Mouse (Mus musculus) hindbrain, embryonic 10.5 days (tissue): ENCODE data around the gene Meis1. TPM values are rescaled to one million over a fixed set of nuclear protein-coding genes. Genes with fewer than 3 reads are reported as not detected.

Experiments used
- DNase-seq: peaks from one replicate; pipeline ENCODE4 v3.0.0-alpha.2; 2017; ENCODE audit warnings: low spot score
- H3K27ac ChIP-seq: fragments of 300-500 bp; sonication (generic); 2 replicates; pipeline ENCODE4 v1.5.1; 2016; ENCODE audit warnings: mild to moderate bottlenecking, moderate library complexity
- H3K27me3 ChIP-seq: fragments of 300-500 bp; sonication (generic); 2 replicates; pipeline ENCODE4 v1.6.1; 2016; ENCODE audit warnings: mild to moderate bottlenecking; ENCODE audit not compliant: poor library complexity, insufficient read depth, severe bottlenecking
- H3K36me3 ChIP-seq: fragments of 300-500 bp; sonication (generic); 2 replicates; pipeline ENCODE4 v1.6.1; 2016; ENCODE audit warnings: mild to moderate bottlenecking, moderate library complexity
- H3K4me1 ChIP-seq: fragments of 300-500 bp; sonication (generic); replicated peaks from 2 replicates; pipeline ENCODE4 v1.6.1; 2016; ENCODE audit warnings: mild to moderate bottlenecking
- H3K4me3 ChIP-seq: fragments of 300-500 bp; sonication (generic); 2 replicates; pipeline ENCODE4 v1.5.1; 2016; ENCODE audit warnings: mild to moderate bottlenecking, moderate library complexity
- H3K9me3 ChIP-seq: fragments of 300-500 bp; sonication (generic); 2 replicates; pipeline ENCODE4 v1.6.1; 2016; ENCODE audit warnings: mild to moderate bottlenecking, moderate library complexity
- WGBS: fragments of 180-500 bp; shearing (Covaris S2); methylation state at CpG from one replicate; pipeline ENCODE4 v1.1.7; 2016; 5-methylcytosine and 5-hydroxymethylcytosine counted together
- polyA plus RNA-seq: library from polyadenylated mRNA; unstranded; fragments of >200 nt; fragmentation: Nextera tagmentation; extraction: Ambion mirVana; gene quantifications from 2 replicates; pipeline ENCODE4 v1.2.1, GENCODE M21; 2016

Meis1 gene
- polyA plus RNA-seq, 1 experiment from 2014 or later, result 123 TPM

- H3K27ac ChIP-seq, result peak overlapping the region; percentile 100
- H3K4me1 ChIP-seq, result peaks cover 43% of the 10 kb centered on the region
- H3K4me3 ChIP-seq, result peak overlapping the region; percentile 82
- under 1% methylated on average over 67 of the region's 67 CpGs for WGBS
- no peaks in the 10 kb centered on the region for H3K9me3 ChIP-seq
- H3K36me3 ChIP-seq, result peaks cover 17% of the 10 kb centered on the region
- peak; percentile 73 for DNase-seq
- H3K27me3 ChIP-seq, result peaks cover 3% of the 10 kb centered on the region; the same call in 1 of the 2 replicates
Measured at GRCm38 (mm10) chr11:19019204-19020171, 703 bp upstream of the Meis1 start.

DNA sequence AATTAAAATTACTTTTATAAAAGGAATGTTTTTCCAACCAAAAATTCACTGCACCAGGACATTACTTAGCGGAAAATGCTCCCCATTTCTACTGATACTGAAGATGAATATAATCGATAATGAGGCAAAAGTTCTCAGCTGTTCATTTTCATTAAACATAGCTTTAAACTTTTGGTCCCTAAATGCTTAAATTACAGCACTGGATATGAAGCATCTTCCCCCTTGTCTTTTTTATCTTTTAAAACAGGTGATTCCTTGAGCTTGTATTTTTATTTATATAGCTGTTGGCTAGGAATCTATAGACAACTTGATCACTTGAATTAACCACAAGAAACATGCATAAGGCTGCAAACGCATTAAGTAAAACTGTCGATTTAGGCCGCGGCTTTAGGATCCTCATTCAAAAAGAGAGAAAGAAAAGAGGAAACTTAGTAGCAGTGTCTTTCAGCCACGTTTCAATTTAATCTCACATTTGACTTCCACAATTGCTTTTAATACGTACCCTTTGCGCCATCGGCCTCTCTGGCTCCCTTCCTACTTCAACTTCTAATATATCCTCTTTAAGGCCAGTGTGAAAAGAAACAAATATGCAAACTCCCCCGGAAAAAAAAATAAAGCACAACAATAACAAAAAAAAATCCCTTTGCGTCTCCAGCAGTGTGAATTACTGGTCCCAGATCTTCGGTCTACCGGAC, 919 bp downstream of the Meis1 start:
- H3K4me3 ChIP-seq, result peak overlapping the region; percentile 82
- under 1% methylated on average over 14 of the region's 14 CpGs for WGBS
- peaks cover 31% of the 10 kb centered on the region for H3K36me3 ChIP-seq
- peaks cover 44% of the 10 kb centered on the region for H3K4me1 ChIP-seq
- H3K27ac ChIP-seq, result peak overlapping the region; percentile 100
- no peaks in the 10 kb centered on the region for H3K9me3 ChIP-seq
- H3K27me3 ChIP-seq, result peaks cover 11% of the 10 kb centered on the region
- no peak for DNase-seq

- Histone ChIP-seq H3K27ac (peak overlapping the region; percentile 100), H3K4me1 (peaks cover 44% of the 10 kb centered on the region), H3K27me3 (peaks cover 17% of the 10 kb centered on the region), H3K9me3 (no peaks in the 10 kb centered on the region), H3K36me3 (peaks cover 37% of the 10 kb centered on the region), H3K4me3 (peak overlapping the region; percentile 82)
- DNase-seq, result no peak
- 2% methylated on average over 1 of the region's 1 CpGs for WGBS
Measured at GRCm38 (mm10) chr11:19017262-19017661, 1.5 kb downstream of the Meis1 start.

DNA sequence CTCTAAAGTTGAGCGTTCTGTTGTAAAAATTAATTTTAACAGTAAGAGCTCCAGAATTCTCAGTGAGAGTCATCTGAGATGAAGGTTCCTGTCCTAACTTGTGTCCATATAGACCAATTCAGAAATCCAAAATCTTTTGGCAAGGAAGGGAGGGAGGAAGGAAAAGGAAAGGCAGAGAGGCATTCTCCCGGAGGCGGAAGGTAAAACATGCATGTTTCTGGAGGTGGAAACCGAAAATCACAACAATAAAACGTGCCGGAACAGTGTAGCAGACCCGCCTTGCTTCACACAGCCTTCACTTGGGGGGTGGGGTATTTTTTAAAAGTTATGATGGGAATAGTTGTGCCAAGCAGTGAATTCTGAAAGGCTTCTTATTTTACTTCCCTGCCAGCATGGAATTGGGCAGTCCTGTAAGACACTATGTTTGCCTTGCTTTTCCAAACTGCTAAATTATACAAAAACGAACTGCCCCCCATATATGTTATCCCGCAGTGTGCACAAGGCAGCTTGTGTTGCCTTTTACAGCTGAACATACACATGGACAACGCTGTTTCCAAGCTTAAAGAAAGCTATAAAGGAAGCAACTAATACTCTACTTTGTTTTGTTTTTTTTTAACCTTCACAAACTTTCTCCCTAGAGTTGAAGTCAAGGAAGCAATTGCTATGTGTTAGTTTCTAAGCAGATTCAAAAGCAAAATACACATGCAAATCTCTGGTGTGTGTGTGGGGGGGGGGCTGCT, 2.1 kb downstream of the Meis1 start:
- peaks cover 42% of the 10 kb centered on the region for H3K36me3 ChIP-seq
- peak; percentile 44 for DNase-seq
- peak overlapping the region; percentile 100 for H3K27ac ChIP-seq
- peak overlapping the region; percentile 82 for H3K4me3 ChIP-seq
- H3K9me3 ChIP-seq, result no peaks in the 10 kb centered on the region
- peaks cover 22% of the 10 kb centered on the region for H3K27me3 ChIP-seq
- under 1% methylated on average over 10 of the region's 10 CpGs for WGBS
- peaks cover 44% of the 10 kb centered on the region for H3K4me1 ChIP-seq

DNA sequence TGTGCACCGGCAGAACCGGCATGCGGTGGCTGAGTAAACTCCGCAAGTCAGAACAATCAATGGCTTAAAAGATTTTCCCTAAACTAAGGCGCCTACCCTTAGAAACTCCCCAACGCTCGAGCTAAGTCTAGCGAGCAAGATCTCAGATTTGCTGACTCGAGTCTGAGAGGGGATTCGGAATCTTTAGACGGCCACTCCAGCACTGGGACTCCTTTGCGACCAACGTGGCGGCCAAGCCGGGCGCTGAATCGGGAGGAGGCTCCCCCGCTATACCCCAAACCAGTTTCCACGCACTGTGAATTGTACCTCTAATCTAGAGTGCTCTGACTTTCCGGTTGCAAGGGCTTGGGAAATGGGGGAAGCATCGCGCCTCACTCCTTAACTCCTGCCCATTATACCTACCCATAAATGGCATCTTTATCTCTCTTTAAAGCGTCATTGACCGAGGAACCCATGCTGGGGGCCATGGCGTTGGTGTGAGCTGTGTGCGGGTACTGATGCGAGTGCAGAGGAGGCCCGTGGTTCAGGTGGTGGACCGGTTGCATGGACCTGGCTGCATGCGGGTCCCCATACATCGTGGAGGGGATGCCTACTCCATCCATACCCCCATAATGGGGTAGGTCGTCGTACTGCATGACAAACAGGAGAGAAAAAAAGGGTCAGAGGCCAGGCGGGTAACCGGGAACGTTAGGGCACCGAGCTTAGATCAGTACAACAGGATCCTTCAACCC, 2.9 kb downstream of the Meis1 start:
- Histone ChIP-seq H3K36me3 (peaks cover 42% of the 10 kb centered on the region), H3K4me1 (peaks cover 44% of the 10 kb centered on the region), H3K27me3 (peaks cover 27% of the 10 kb centered on the region), H3K27ac (peak overlapping the region; percentile 100), H3K4me3 (peak overlapping the region; percentile 82), H3K9me3 (no peaks in the 10 kb centered on the region)
- peak; percentile 66 for DNase-seq
- under 1% methylated on average over 37 of the region's 37 CpGs for WGBS

GRCm38 (mm10) chr11:19015381-19015730, 3.4 kb downstream of the Meis1 start:
- peaks cover 27% of the 10 kb centered on the region for H3K27me3 ChIP-seq
- peaks cover 43% of the 10 kb centered on the region for H3K36me3 ChIP-seq
- WGBS, result 2% methylated on average over 5 of the region's 5 CpGs
- peak overlapping the region; percentile 100 for H3K27ac ChIP-seq
- no peak for DNase-seq
- H3K4me3 ChIP-seq, result peak overlapping the region; percentile 82
- peaks cover 46% of the 10 kb centered on the region for H3K4me1 ChIP-seq
- H3K9me3 ChIP-seq, result no peaks in the 10 kb centered on the region

DNA sequence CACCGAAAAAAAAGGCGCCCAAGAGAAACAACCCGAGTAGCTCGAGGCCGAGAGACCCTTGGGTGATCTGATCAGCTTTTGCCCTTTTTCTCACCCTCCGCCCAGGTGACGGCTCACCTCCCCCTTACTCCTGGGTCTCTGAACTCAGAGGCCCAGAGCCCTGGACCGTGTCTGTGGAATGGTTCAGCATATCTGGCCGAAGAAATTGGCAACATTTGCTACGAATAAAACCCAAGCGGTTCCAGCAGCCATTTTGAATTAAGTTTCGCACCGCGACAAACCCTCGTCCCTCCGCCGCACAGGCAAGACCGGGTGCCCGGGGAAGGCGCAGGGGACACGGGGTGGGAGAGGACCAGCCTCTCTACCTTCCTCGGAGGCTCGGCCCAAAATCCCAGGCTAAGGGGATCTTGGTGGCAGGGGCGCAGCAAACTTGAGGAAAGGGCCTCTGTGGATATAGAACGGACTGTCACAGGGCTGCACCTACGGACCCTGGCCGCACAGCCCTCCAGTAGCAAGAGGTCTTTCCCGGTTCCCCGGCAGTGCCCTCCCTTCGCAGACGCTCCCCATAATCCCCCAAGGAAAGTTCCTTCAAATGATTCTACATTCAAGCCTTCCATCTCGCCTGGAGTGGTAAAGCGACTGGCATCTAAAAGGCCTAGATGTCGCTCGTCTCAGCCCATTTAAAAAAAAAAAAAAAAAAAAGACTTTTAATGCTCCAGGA, 4.2 kb downstream of the Meis1 start:
- no peaks in the 10 kb centered on the region for H3K9me3 ChIP-seq
- H3K36me3 ChIP-seq, result peaks cover 45% of the 10 kb centered on the region
- peak overlapping the region; percentile 82 for H3K4me3 ChIP-seq
- WGBS, result under 1% methylated on average over 35 of the region's 35 CpGs
- H3K27me3 ChIP-seq, result peaks cover 30% of the 10 kb centered on the region
- DNase-seq, result peak; percentile 64
- H3K27ac ChIP-seq, result peak overlapping the region; percentile 100
- H3K4me1 ChIP-seq, result peaks cover 53% of the 10 kb centered on the region

- Histone ChIP-seq H3K27me3 (peaks cover 32% of the 10 kb centered on the region), H3K27ac (peak overlapping the region; percentile 100), H3K4me3 (peak overlapping the region; percentile 82), H3K4me1 (peaks cover 58% of the 10 kb centered on the region), H3K36me3 (peaks cover 46% of the 10 kb centered on the region), H3K9me3 (no peaks in the 10 kb centered on the region)
- WGBS, result 7% methylated on average over 12 of the region's 12 CpGs
- DNase-seq, result no peak
Measured at GRCm38 (mm10) chr11:19014113-19014440, 4.7 kb downstream of the Meis1 start.

GRCm38 (mm10) chr11:19013141-19014112, 5.4 kb downstream of the Meis1 start:
- Histone ChIP-seq H3K9me3 (no peaks in the 10 kb centered on the region), H3K27ac (peak overlapping the region; percentile 100), H3K27me3 (peaks cover 38% of the 10 kb centered on the region), H3K4me3 (peak overlapping the region; percentile 82), H3K4me1 (peaks cover 65% of the 10 kb centered on the region), H3K36me3 (peaks cover 52% of the 10 kb centered on the region)
- 7% methylated on average over 25 of the region's 25 CpGs for WGBS
- DNase-seq, result peak; percentile 54

GRCm38 (mm10) chr11:19012463-19013115, 6.2 kb downstream of the Meis1 start:
- DNase-seq, result no peak
- Histone ChIP-seq H3K4me3 (peak overlapping the region; percentile 82), H3K9me3 (no peaks in the 10 kb centered on the region), H3K27ac (peak overlapping the region; percentile 100), H3K27me3 (peaks cover 45% of the 10 kb centered on the region), H3K4me1 (peaks cover 73% of the 10 kb centered on the region), H3K36me3 (peaks cover 59% of the 10 kb centered on the region)
- WGBS, result 19% methylated on average over 2 of the region's 2 CpGs
